Mouse (Mus musculus) CD4-positive, CD25-positive, alpha-beta regulatory T cell, adult 2 months (primary cell): ENCODE data around the gene Cabp7.
"Not testable (repeated sequence)": the region's sequence is repeated elsewhere in the genome, so short reads cannot be mapped to it uniquely, and the experiment has no call there.

Experiments
- DNase-seq: peaks from one replicate; pipeline ENCODE4 v3.0.0-alpha.2; 2012; ENCODE audit warnings: low read depth, low spot score

Cabp7 gene

GRCm38 (mm10) chr11:4747285-4747684 is 707 bp upstream of the Cabp7 start:
- no peak for DNase-seq

- DNase-seq = no peak
These were observed 609 bp downstream of the Cabp7 start for GRCm38 (mm10) chr11:4745969-4746368.

- no peak for DNase-seq
These were observed 1.9 kb downstream of the Cabp7 start for GRCm38 (mm10) chr11:4744691-4745090.

GRCm38 (mm10) chr11:4740785-4741184 is 5.8 kb downstream of the Cabp7 start:
- no peak for DNase-seq

- no peak for DNase-seq
These were observed 7.9 kb downstream of the Cabp7 start for GRCm38 (mm10) chr11:4738719-4739118.

- DNase-seq = no peak
These were observed 8.9 kb downstream of the Cabp7 start for GRCm38 (mm10) chr11:4737682-4738081.

- DNase-seq = no peak
These were observed 10.2 kb downstream of the Cabp7 start for GRCm38 (mm10) chr11:4736355-4736754.

GRCm38 (mm10) chr11:4734179-4734578 is 12.4 kb downstream of the Cabp7 start:
- DNase-seq = no peak

GRCm38 (mm10) chr11:4731781-4732180 is 14.8 kb downstream of the Cabp7 start:
- DNase-seq = no peak

GRCm38 (mm10) chr11:4730913-4731312 is 15.7 kb downstream of the Cabp7 start:
- no peak for DNase-seq

- DNase-seq = no peak
These were observed 16.5 kb downstream of the Cabp7 start for GRCm38 (mm10) chr11:4730096-4730495.

GRCm38 (mm10) chr11:4729603-4730002 is 17.0 kb downstream of the Cabp7 start:
- no peak for DNase-seq

- DNase-seq = no peak
These were observed 24.9 kb downstream of the Cabp7 start for GRCm38 (mm10) chr11:4721728-4722127.

- no peak for DNase-seq
These were observed 25.5 kb downstream of the Cabp7 start for GRCm38 (mm10) chr11:4720900-4721580.

- DNase-seq = no peak
These were observed 26.2 kb downstream of the Cabp7 start for GRCm38 (mm10) chr11:4720393-4720792.

- DNase-seq = no peak
These were observed 26.6 kb downstream of the Cabp7 start for GRCm38 (mm10) chr11:4719961-4720360.

GRCm38 (mm10) chr11:4718548-4718947 is 28.0 kb downstream of the Cabp7 start:
- no peak for DNase-seq

- DNase-seq = no peak
These were observed 29.9 kb downstream of the Cabp7 start for GRCm38 (mm10) chr11:4716530-4717236.

- no peak for DNase-seq
These were observed 31.0 kb downstream of the Cabp7 start for GRCm38 (mm10) chr11:4715596-4715995.

GRCm38 (mm10) chr11:4714727-4715126 is 31.9 kb downstream of the Cabp7 start:
- DNase-seq = no peak

GRCm38 (mm10) chr11:4712822-4713221 is 33.8 kb downstream of the Cabp7 start:
- no peak for DNase-seq

- not testable (repeated sequence) for DNase-seq
These were observed 36.4 kb downstream of the Cabp7 start for GRCm38 (mm10) chr11:4710188-4710587.

- no peak for DNase-seq
These were observed 41.4 kb downstream of the Cabp7 start for GRCm38 (mm10) chr11:4705178-4705577.
